Mouse (Mus musculus) right cerebral cortex, postnatal 36 days (tissue): ENCODE data around the gene Ccm2.
"Not testable (repeated sequence)": the region's sequence is repeated elsewhere in the genome, so short reads cannot be mapped to it uniquely, and the experiment has no call there.

Source experiments
- DNase-seq, 2 experiments: peaks; one replicate each; pipeline ENCODE4 v3.0.0; 2022; ENCODE audit warnings: low spot score in 2 of 2, mixed read lengths in 1 of 2

Gene Ccm2

GRCm38 (mm10) chr11:6546205-6547013, at the start of gene Ccm2:
Gene Ccm2, plus strand, starts transcription at chr11:6546887.
- DNase-seq: peak; percentile 92

DNA sequence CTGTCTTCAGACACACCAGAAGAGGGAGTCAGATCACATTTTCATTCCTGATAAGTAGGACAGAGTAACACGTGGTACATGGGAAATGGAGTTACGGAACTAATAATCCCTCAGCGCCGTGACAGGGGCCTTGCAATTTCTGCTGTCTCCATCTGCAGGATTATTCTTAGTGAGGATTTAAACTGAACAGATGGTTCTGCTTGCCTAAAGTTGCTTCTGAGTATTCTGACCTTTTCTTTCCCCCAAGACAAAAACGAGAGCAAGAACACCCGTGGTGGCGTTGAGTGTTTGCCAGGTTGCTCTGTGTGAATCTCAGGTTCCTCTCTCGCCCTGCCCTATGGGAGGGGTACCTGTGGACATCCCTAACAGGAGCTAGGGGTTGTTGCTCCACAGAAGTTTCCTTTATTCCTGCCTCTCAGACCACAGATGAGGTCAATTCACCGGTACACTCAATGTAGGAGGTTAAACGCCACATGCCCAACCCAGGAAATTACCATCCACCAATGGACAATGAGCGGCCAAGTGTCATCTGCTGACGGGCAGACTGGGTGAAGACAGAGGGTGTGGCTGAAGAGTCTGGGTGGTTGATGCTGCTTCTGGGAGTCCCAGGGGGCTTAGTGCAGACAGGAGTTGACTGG, 49.3 kb upstream of the Ccm2 start:
- no peak for DNase-seq

GRCm38 (mm10) chr11:6502506-6502905, 44.2 kb upstream of the Ccm2 start:
- DNase-seq: no peak

DNA sequence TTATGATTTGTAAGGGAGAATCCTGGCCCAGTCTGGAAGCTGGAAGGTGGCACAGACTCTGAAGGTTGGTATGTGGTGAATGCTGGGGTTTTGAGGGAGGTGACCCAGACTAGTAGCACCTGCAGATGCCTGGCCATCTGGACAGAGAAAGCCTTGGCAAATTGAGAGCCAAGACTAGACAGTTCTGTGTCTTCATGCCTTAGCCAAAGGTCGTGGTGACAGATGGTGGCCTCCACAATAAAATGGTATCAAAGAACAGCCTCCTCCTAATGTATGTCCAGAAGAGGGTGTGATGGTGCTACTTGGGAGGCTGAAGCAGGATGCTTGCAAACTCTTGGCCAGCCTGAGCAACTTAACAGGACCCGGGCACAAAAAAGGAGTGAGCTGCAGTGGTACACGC, 42.5 kb upstream of the Ccm2 start:
- no peak for DNase-seq

GRCm38 (mm10) chr11:6504689-6505088, 42.0 kb upstream of the Ccm2 start:
- DNase-seq: no peak

DNA sequence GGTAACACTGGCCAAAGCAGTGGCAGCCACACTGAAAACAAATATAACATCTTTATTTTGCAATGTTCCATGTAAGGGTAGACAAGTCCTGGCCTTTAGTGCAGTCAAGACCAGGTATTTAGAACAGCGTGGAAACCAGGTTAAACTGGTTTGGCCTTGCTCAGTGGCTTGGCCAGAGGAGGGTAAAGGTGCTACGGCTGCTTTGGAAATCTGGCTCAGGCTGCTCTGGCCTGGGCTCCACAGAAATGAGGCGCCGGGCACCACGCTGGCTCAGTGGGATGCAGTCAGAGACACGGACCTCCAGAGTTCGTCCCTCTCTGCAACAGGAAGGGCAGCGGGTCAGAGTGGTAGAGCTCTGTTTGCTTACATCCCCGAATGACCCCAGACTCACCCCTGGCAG, 40.2 kb upstream of the Ccm2 start:
- no peak for DNase-seq

GRCm38 (mm10) chr11:6508269-6508876, 38.3 kb upstream of the Ccm2 start:
- no peak for DNase-seq

DNA sequence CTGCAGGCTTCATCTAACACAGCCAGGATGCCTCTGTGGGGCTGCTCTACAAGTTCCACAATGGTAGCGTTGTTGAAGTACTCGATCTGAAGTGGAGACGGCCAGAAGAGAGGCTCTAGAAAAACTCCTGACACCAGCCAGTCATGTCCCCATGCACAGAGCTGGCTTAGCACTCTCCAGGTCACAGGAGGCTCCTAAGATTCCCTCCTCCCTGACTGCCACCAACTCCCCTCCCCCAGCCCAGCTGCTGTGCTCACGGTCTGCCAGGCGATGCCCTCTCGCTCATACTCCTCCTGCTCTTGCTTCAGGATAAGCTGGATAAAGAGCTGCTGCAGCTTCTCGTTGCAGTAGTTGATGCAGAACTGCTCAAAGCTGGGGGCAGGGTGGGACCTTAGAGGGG, 31.9 kb upstream of the Ccm2 start:
- DNase-seq: no peak

DNA sequence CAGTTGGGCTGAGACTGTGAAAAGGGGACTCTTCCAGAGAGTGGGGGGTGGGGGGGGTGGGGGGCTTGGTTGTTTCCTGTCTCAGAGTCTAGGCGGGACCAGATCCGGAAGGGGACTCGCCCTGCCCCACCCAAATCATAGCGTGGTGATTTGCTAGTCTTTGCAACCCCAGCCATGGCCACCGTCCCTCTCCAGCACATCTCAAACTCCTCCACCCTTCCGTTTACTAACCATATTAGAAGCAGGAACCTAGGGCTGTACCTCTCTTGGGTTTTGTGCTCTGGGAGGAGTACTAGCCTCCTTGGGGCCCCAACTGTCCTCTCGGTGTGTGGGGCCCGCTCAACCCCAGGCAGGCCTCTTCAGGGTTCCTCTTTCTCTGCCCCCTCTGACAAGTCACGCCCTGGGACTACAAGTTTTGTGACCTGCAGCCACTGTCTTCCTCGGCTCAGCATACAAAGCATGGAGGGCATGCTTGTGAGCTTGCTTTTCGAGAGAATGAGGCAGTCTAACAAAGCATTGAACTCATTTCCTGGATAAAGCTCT, 27.1 kb upstream of the Ccm2 start:
- no peak for DNase-seq

DNA sequence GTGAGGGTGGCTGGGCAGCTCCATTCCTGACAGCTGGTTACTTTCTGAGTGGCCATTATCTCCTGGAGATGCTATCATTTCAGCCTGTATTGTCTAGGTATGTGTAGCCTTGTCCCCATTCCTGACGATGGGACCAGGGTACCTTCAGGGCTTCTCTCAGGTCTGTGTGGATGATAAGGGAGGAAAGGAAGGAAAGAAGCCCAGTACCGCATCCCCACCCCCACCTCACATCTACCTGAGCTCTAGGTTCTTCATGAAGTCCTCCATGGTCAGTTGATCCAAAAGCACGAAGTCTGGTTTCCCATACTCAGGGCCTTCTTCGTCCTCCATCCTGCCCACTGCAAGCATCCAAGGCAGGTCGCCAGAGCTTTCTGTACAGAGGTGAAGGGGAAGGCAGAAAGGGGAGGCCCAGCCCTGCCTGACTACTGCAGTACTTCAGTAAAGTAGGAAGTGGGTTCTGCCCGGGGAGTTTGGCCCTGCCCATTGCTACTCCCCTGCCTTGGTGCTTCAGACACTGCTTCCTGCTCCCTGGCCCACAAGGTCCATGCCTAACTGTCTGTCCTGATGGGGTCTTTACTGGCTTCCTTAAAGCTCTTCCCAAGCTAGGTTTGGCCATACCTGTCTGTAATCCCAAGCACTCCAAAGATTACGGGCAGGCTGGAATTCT, 26.0 kb upstream of the Ccm2 start, which contains the start of gene Myo1g:
Myo1g (minus strand) TSS at position 459 of the 667 bp plus-strand sequence.
- DNase-seq: no peak

GRCm38 (mm10) chr11:6522782-6523525, 23.7 kb upstream of the Ccm2 start:
- DNase-seq: no peak

DNA sequence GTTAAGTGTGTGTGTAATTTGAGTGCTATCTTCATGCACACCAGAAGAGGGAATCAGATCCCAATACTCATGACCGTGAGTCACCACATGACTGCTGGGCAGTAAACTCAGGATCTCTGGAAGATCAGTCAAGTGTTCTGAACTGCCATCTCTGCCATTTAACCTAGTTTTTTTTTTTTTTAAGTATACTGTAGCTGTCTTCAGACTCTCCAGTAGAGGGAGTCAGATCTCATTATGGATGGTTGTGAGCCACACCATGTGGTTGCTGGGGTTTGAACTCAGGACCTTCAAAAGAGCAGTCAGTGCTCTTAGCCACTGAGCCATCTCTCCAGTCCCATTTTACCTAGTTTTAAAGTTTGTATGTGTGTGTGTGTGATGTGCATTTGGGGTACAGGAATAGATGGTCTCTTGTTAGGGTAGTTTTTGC, 23.0 kb upstream of the Ccm2 start:
- no peak for DNase-seq

- DNase-seq: no peak
Measured at GRCm38 (mm10) chr11:6524165-6524879, 22.4 kb upstream of the Ccm2 start.

DNA sequence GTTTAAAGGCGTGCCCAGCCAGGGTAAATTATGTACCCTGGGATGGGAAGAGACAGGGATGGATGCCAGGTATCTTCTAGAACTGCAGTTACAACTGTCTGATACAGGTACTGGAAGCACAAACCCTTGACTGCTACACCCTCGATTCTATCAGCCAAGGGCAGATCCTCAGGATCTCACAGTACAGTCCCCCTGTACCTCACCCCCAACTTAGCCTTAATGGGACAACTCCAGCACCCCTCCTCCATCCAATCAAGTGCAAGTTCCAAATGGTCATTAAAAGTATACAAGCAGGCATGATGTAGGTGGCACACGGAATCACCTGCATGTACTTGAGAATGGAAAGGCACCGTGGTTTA, 21.8 kb upstream of the Ccm2 start:
- DNase-seq: no peak

- DNase-seq: no peak
Measured at GRCm38 (mm10) chr11:6525241-6525640, 21.4 kb upstream of the Ccm2 start.

- not testable (repeated sequence) for DNase-seq
Measured at GRCm38 (mm10) chr11:6526526-6527255, 20.0 kb upstream of the Ccm2 start.

DNA sequence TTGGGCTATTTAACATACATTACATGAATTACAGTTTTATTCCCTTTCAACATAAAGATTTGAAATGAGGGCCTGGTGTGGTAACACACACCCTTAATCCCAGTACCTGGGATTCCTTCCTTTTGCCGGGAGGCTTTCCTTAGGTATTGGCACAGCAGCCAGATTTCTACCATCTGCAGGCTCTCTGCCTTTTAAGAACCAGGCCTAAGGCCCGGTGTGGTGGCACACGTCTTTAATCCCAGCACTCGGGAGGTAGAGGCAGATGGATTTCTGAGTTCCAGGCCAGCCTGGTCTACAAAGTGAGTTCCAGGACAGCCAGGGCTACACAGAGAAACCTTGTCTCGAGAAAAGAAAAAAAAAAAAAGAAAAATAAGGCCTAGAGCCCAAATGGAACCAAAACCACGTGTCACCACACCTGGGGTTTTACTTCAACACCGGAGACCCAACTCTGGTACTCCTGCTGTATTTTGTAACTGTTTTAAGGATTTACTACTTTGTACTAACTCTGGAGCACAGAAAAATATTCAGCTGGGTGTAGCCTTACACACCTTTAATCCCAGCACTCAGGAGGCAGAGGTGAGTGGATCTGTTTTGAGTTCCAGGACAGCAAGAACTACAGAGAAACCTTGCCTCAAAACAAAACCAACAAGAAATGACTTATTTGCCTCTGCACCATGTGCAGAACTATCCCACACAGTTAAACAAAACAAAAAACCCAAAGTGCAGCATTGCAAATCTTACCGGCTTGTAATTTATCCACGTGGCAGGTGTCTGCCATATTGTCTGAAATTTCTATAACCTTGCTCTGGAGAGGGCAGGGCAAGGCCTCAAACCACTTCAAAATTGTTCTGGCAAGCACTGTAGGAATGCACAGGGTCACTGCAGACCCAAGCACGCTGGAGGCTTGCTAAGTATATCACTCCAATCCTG, 19.2 kb upstream of the Ccm2 start:
- no peak for DNase-seq

GRCm38 (mm10) chr11:6528186-6529006, 18.3 kb upstream of the Ccm2 start:
- DNase-seq: peak; percentile 95 to 97
